Comparison of ENCODE assay signal across 8 mouse cellular contexts in the genomic region with DNA sequence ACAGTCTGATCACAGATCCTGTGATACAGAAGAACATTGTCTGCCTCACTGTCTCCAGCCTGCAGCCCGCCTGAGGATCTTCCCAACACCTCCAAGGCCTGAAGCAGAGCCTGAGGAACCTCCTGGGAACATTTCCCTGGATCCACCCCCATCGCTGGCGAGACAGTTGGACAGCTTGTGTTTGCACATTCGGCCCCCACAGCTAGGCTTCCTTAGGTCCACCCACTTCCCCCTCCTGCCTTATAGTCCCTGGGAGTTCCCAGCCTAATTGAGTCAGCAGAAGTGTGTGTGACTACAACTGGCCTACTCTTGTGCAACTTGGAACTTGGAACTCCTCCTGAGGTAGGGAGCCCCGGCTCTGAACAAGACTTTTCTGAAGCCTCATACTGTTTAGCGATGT. TPM values are rescaled to one million over a fixed set of nuclear protein-coding genes. Genes with fewer than 3 reads are reported as not detected.
DNase-seq lines count a peak whose midpoint lies in the region; ATAC-seq and TF ChIP-seq lines count a peak whose summit lies in the region.

No protein-coding gene starts in this region.

- no peak overlapping the region for H3K4me3 ChIP-seq in liver, adult 2 months (ENCODE audit: insufficient read depth, low read depth, low read length)
- no peak overlapping the region for H3K4me3 ChIP-seq in heart, embryonic 15.5 days
- H3K4me3 ChIP-seq in hindbrain, embryonic 11.5 days (ENCODE audit: low read depth, low read length): no peak overlapping the region
- no peak overlapping the region for H3K4me3 ChIP-seq in hindbrain, embryonic 14.5 days (replicated peaks; ENCODE audit: low read length)

- H3K4me2 ChIP-seq in heart, embryonic 15.5 days: no peak overlapping the region
- no peak overlapping the region for H3K4me2 ChIP-seq in hindbrain, embryonic 11.5 days (replicated peaks; ENCODE audit: low read depth, low read length)
- no peak overlapping the region for H3K4me2 ChIP-seq in hindbrain, embryonic 14.5 days (replicated peaks)

- WGBS in liver, adult 2 months: 25% methylated on average over 6 of the region's 6 CpGs
- 67% methylated on average over 6 of the region's 6 CpGs for WGBS in heart, embryonic 15.5 days
- 67% methylated on average over 6 of the region's 6 CpGs for WGBS in hindbrain, embryonic 11.5 days
- 72% methylated on average over 6 of the region's 6 CpGs for WGBS in hindbrain, embryonic 14.5 days

- ATAC-seq in heart, embryonic 15.5 days (replicated peaks; ENCODE audit: insufficient number of reproducible peaks, insufficient read depth, low FRiP score, low read depth): no peak
- ATAC-seq in hindbrain, embryonic 11.5 days (ENCODE audit: low FRiP score): no peak
- ATAC-seq in hindbrain, embryonic 14.5 days (ENCODE audit: low FRiP score): no peak

- no peak for TF ChIP-seq CTCF in liver, adult 2 months (IDR thresholded peaks at IDR 0.05; ENCODE audit: low read depth, low read length)

- TF ChIP-seq POLR2A in liver, adult 2 months (IDR thresholded peaks at IDR 0.05; ENCODE audit: extremely low read depth, insufficient read depth, low read length): no peak

- intact Hi-C loops in left cerebral cortex, postnatal 25 days (cut with DNase I): loop anchor here (2.0 kb wide), 3 partner anchors 47 to 63 kb away; a partner anchor contains a TSS

- H3K27me3 ChIP-seq in liver, adult 2 months (ENCODE audit: control insufficient read depth, insufficient read depth, low read length): no peaks in the 10 kb centered on the region
- 0 out of 2 replicates have a peak, but pooled peaks cover 5% of the 10 kb centered on the region for H3K27me3 ChIP-seq in heart, embryonic 15.5 days
- no peaks in the 10 kb centered on the region for H3K27me3 ChIP-seq in hindbrain, embryonic 11.5 days (ENCODE audit: control insufficient read depth, insufficient read depth, low read length)
- H3K27me3 ChIP-seq in hindbrain, embryonic 14.5 days (ENCODE audit: control insufficient read depth, insufficient read depth, low read length): no peaks in the 10 kb centered on the region

- H3K9me3 ChIP-seq in heart, embryonic 15.5 days (replicated peaks): no peaks in the 10 kb centered on the region
- no peaks in the 10 kb centered on the region for H3K9me3 ChIP-seq in hindbrain, embryonic 11.5 days (ENCODE audit: control insufficient read depth, low read length)
- no peaks in the 10 kb centered on the region for H3K9me3 ChIP-seq in hindbrain, embryonic 14.5 days (ENCODE audit: control insufficient read depth, low read length)

- H3K4me1 ChIP-seq in liver, adult 2 months (ENCODE audit: control insufficient read depth, insufficient read depth, low read length): peaks cover 21% of the 10 kb centered on the region
- H3K4me1 ChIP-seq in heart, embryonic 15.5 days (replicated peaks): peaks cover 23% of the 10 kb centered on the region
- no peaks in the 10 kb centered on the region for H3K4me1 ChIP-seq in hindbrain, embryonic 11.5 days (replicated peaks; ENCODE audit: control insufficient read depth, insufficient read depth, low read length)
- H3K4me1 ChIP-seq in hindbrain, embryonic 14.5 days (replicated peaks; ENCODE audit: control insufficient read depth, insufficient read depth, low read length): no peaks in the 10 kb centered on the region

- H3K36me3 ChIP-seq in liver, adult 2 months (ENCODE audit: control insufficient read depth, insufficient read depth, low read length): no peaks in the 10 kb centered on the region
- no peaks in the 10 kb centered on the region for H3K36me3 ChIP-seq in heart, embryonic 15.5 days
- H3K36me3 ChIP-seq in hindbrain, embryonic 11.5 days (ENCODE audit: control insufficient read depth, insufficient read depth, low read length): no peaks in the 10 kb centered on the region
- no peaks in the 10 kb centered on the region for H3K36me3 ChIP-seq in hindbrain, embryonic 14.5 days (replicated peaks; ENCODE audit: control insufficient read depth, insufficient read depth)

- H3K79me2 ChIP-seq in liver, adult 2 months (ENCODE audit: control insufficient read depth, insufficient read depth, low read length): no peaks in the 10 kb centered on the region; the same call in 1 of the 2 replicates

- DNase-seq in liver, adult 2 months (ENCODE audit: extremely low read depth, low read depth, low spot score): peak; percentile 82
- DNase-seq in liver: no peak
- peak; percentile 82 to 97 for DNase-seq in left cerebral cortex, postnatal 25 days (ENCODE audit: low spot score in 2 of 2)
- peak; percentile 82 for DNase-seq in right cerebral cortex, postnatal 25 days
- DNase-seq in hindbrain, embryonic 11.5 days (ENCODE audit: low spot score): no peak
- DNase-seq in hindbrain, embryonic 14.5 days (ENCODE audit: low spot score): no peak
- no peak for DNase-seq in cerebellum, adult 11 months

- H3K9ac ChIP-seq in liver, adult 2 months (ENCODE audit: low read depth, low read length): peak overlapping the region; percentile 41
- H3K9ac ChIP-seq in heart, embryonic 15.5 days: no peak overlapping the region
- no peak overlapping the region for H3K9ac ChIP-seq in hindbrain, embryonic 11.5 days (ENCODE audit: low read depth, low read length)
- no peak overlapping the region for H3K9ac ChIP-seq in hindbrain, embryonic 14.5 days

- peak overlapping the region; percentile 57 for H3K27ac ChIP-seq in liver, adult 2 months (replicated peaks; ENCODE audit: insufficient read depth, low read depth, low read length)
- peak overlapping the region; percentile 2; the same call in 1 of the 2 replicates for H3K27ac ChIP-seq in heart, embryonic 15.5 days
- no peak overlapping the region for H3K27ac ChIP-seq in hindbrain, embryonic 11.5 days (ENCODE audit: low read depth, low read length)
- no peak overlapping the region for H3K27ac ChIP-seq in hindbrain, embryonic 14.5 days

RNA-seq across cellular contexts. Expression of a gene that starts 12.5 kb away (rescaled TPM):
- total RNA-seq in liver, adult 2 months (2014; rRNA removed): 135 and 143 TPM in 2 replicates
- polyA plus RNA-seq in liver, adult 2 months (2012; rRNA removed): 542 and 561 TPM in 2 replicates
- 2.7 and 2.8 TPM in 2 replicates for polyA plus RNA-seq in heart, embryonic 15.5 days (2015; fragmentation: Nextera tagmentation; extraction: Ambion mirVana)
- total RNA-seq in left cerebral cortex, postnatal 25 days (2021): not detected
- 0.31 and 0.56 TPM in 2 replicates for polyA plus RNA-seq in hindbrain, embryonic 11.5 days (2014; fragmentation: Nextera tagmentation; extraction: Ambion mirVana)
- 0.27 and 0.32 TPM in 2 replicates for polyA plus RNA-seq in hindbrain, embryonic 14.5 days (2014; fragmentation: Nextera tagmentation; extraction: Ambion mirVana)

RNA-seq across cellular contexts. Expression of a gene that starts 26.4 kb away (rescaled TPM):
- 121 and 135 TPM in 2 replicates for total RNA-seq in liver, adult 2 months (2014; rRNA removed)
- 445 and 478 TPM in 2 replicates for polyA plus RNA-seq in liver, adult 2 months (2012; rRNA removed)
- polyA plus RNA-seq in heart, embryonic 15.5 days (2015; fragmentation: Nextera tagmentation; extraction: Ambion mirVana): 32.1 and 45.0 TPM in 2 replicates
- 10 to 100 TPM; 18.4 to 20.5 TPM for total RNA-seq in left cerebral cortex, postnatal 25 days (2021)
- 35.2 and 35.4 TPM in 2 replicates for polyA plus RNA-seq in hindbrain, embryonic 11.5 days (2014; fragmentation: Nextera tagmentation; extraction: Ambion mirVana)
- 28.5 and 29.8 TPM in 2 replicates for polyA plus RNA-seq in hindbrain, embryonic 14.5 days (2014; fragmentation: Nextera tagmentation; extraction: Ambion mirVana)

RNA-seq across cellular contexts. Expression of a gene that starts 31.5 kb away (rescaled TPM):
- total RNA-seq in liver, adult 2 months (2014; rRNA removed): 11.7 and 13.6 TPM in 2 replicates
- 36.8 and 44.4 TPM in 2 replicates for polyA plus RNA-seq in liver, adult 2 months (2012; rRNA removed)
- 119 and 143 TPM in 2 replicates for polyA plus RNA-seq in heart, embryonic 15.5 days (2015; fragmentation: Nextera tagmentation; extraction: Ambion mirVana)
- total RNA-seq in left cerebral cortex, postnatal 25 days (2021): 10 to 100 TPM; 88.2 to 93.6 TPM
- 245 and 256 TPM in 2 replicates for polyA plus RNA-seq in hindbrain, embryonic 11.5 days (2014; fragmentation: Nextera tagmentation; extraction: Ambion mirVana)
- 248 and 261 TPM in 2 replicates for polyA plus RNA-seq in hindbrain, embryonic 14.5 days (2014; fragmentation: Nextera tagmentation; extraction: Ambion mirVana)

RNA-seq across cellular contexts. Expression of a gene that starts 32.9 kb away (rescaled TPM):
- total RNA-seq in liver, adult 2 months (2014; rRNA removed): 0.28 TPM in 1 of 2 replicates, not detected in the other
- not detected in 2 replicates for polyA plus RNA-seq in liver, adult 2 months (2012; rRNA removed)
- polyA plus RNA-seq in heart, embryonic 15.5 days (2015; fragmentation: Nextera tagmentation; extraction: Ambion mirVana): 0.50 and 7.6 TPM in 2 replicates
- total RNA-seq in left cerebral cortex, postnatal 25 days (2021): not detected
- not detected in 2 replicates for polyA plus RNA-seq in hindbrain, embryonic 11.5 days (2014; fragmentation: Nextera tagmentation; extraction: Ambion mirVana)
- polyA plus RNA-seq in hindbrain, embryonic 14.5 days (2014; fragmentation: Nextera tagmentation; extraction: Ambion mirVana): 0.29 TPM in 1 of 2 replicates, not detected in the other

RNA-seq across cellular contexts. Expression of a gene that starts 33.6 kb away (rescaled TPM):
- 43.6 and 46.6 TPM in 2 replicates for total RNA-seq in liver, adult 2 months (2014; rRNA removed)
- polyA plus RNA-seq in liver, adult 2 months (2012; rRNA removed): 221 and 232 TPM in 2 replicates
- polyA plus RNA-seq in heart, embryonic 15.5 days (2015; fragmentation: Nextera tagmentation; extraction: Ambion mirVana): 203 and 218 TPM in 2 replicates
- total RNA-seq in left cerebral cortex, postnatal 25 days (2021): 10 to 100 TPM; 72.6 to 75.2 TPM
- polyA plus RNA-seq in hindbrain, embryonic 11.5 days (2014; fragmentation: Nextera tagmentation; extraction: Ambion mirVana): 139 and 141 TPM in 2 replicates
- polyA plus RNA-seq in hindbrain, embryonic 14.5 days (2014; fragmentation: Nextera tagmentation; extraction: Ambion mirVana): 131 and 132 TPM in 2 replicates

Comparison
In these comparisons a context has a peak if more than half of its experiments do, and no peak if none do; other contexts are left out.
1. DNase-seq: peak in liver, adult 2 months (single experiment), left cerebral cortex, postnatal 25 days (2 of 2) and right cerebral cortex, postnatal 25 days (single experiment); none in liver (single experiment), hindbrain, embryonic 11.5 days (single experiment), hindbrain, embryonic 14.5 days (single experiment) and cerebellum, adult 11 months (single experiment).
2. H3K27ac ChIP-seq: peak in liver, adult 2 months (single experiment) and heart, embryonic 15.5 days (single experiment); none in hindbrain, embryonic 11.5 days (single experiment) and hindbrain, embryonic 14.5 days (single experiment).
3. RNA of a gene that starts 12.5 kb away (polyA plus RNA-seq): 542 to 561 TPM in liver, adult 2 months; 2.7 to 2.8 TPM in heart, embryonic 15.5 days, 0.31 to 0.56 TPM in hindbrain, embryonic 11.5 days and 0.27 to 0.32 TPM in hindbrain, embryonic 14.5 days; every median in the first group is over 100 times any median in the second.